Mouse (Mus musculus): Measurements from ENCODE around the gene Pfkm. TPM values are rescaled to one million over a fixed set of nuclear protein-coding genes. Genes with fewer than 3 reads are reported as not detected.

Pfkm gene
- polyA plus RNA-seq, 1 experiment from 2014 or later: 22.2 TPM

DNA sequence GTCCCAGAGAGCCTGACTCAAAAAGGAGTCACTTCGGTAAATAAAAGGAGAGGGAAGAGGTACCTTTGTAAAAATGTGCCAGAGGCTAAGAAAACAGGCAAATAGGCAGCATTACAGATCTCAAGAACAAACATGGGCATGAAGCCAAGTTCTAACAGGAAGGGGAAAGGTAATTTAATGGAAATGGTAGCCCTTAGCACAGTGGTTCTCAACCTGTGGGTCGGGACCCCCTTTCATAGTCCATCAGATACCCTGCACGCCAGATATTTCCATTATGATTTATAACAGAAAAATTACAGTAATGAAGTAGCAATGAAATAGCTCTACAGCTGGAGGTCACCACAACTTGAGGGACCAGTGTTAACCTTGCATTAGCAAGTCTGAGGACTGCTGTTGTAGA lies 84.9 kb downstream of the Pfkm start:
- no peak for ATAC-seq (ENCODE audit: insufficient read depth)
- Histone ChIP-seq H3K4me2 (no peak overlapping the region), H3K36me3 (replicated peaks) (no peaks in the 10 kb centered on the region), H3K9ac (no peak overlapping the region), H3K27ac (replicated peaks) (no peak overlapping the region), H3K4me1 (replicated peaks) (peaks cover 14% of the 10 kb centered on the region), H3K4me3 (replicated peaks) (no peak overlapping the region), H3K9me3 (replicated peaks) (no peaks in the 10 kb centered on the region), H3K27me3 (peaks cover 85% of the 10 kb centered on the region)
- WGBS (ENCODE audit: insufficient replicate concordance): 64% methylated on average over 3 of the region's 3 CpGs

DNA sequence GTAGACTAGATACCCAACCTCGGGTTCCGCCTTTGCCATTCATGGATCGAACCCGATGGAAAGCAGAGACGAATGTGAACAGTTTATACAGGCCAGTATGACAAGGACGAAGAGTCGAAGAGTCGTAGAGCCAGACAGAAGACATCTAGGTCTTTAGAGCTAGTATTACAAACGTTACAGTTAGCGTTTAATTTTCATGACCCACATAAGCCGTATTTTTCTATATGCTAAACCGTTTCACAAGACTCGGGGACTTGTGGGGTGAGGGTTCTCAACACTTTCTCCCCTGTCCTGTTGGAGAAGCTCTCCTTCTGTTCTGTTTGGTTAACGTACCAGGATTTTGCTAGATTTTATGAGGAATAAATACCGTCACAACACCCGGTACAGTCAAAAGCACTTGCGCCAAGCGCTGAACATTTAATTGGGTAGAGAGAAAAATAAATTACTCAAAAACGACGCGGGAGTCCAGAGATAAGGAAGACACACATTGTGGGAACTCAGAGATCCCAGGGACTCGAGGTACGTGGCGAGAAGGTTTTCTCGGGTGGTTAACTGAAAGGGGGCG lies 88.3 kb downstream of the Pfkm start:
- H3K9ac ChIP-seq: no peak overlapping the region
- H3K36me3 ChIP-seq (replicated peaks): no peaks in the 10 kb centered on the region
- no peaks in the 10 kb centered on the region for H3K9me3 ChIP-seq (replicated peaks)
- peak overlapping the region; percentile 55 for H3K4me3 ChIP-seq (replicated peaks)
- H3K4me2 ChIP-seq: peak overlapping the region; percentile 71
- H3K27me3 ChIP-seq: peaks cover 62% of the 10 kb centered on the region
- H3K4me1 ChIP-seq (replicated peaks): peaks cover 14% of the 10 kb centered on the region
- 10% methylated on average over 26 of the region's 26 CpGs for WGBS (ENCODE audit: insufficient replicate concordance)
- no peak overlapping the region for H3K27ac ChIP-seq (replicated peaks)
- ATAC-seq (ENCODE audit: insufficient read depth): no peak

- Histone ChIP-seq H3K4me1 (replicated peaks) (peaks cover 14% of the 10 kb centered on the region), H3K27ac (replicated peaks) (no peak overlapping the region), H3K9ac (no peak overlapping the region), H3K9me3 (replicated peaks) (no peaks in the 10 kb centered on the region), H3K27me3 (peaks cover 56% of the 10 kb centered on the region), H3K4me2 (peak overlapping the region; percentile 71), H3K36me3 (replicated peaks) (no peaks in the 10 kb centered on the region), H3K4me3 (replicated peaks) (peak overlapping the region; percentile 55)
- peak; percentile 92 for ATAC-seq (ENCODE audit: insufficient read depth)
- WGBS (ENCODE audit: insufficient replicate concordance): under 1% methylated on average over 30 of the region's 30 CpGs
Observed at GRCm38 (mm10) chr15:98181132-98181711, 88.8 kb downstream of the Pfkm start.

Other genes starting within 250 kb of the Pfkm start
- 5.7 and 6.5 TPM in 2 replicates for gene Hdac7, start 248.1 kb upstream of the Pfkm start, polyA plus RNA-seq (2015; fragmentation: Nextera tagmentation; extraction: Ambion mirVana)
- gene Vdr, start 182.0 kb upstream of the Pfkm start, polyA plus RNA-seq (2015; fragmentation: Nextera tagmentation; extraction: Ambion mirVana): 0.14 and 0.15 TPM in 2 replicates
- gene Tmem106c, start 128.4 kb upstream of the Pfkm start, polyA plus RNA-seq (2015; fragmentation: Nextera tagmentation; extraction: Ambion mirVana): 14.2 and 15.8 TPM in 2 replicates
- gene Col2a1, start 87.9 kb upstream of the Pfkm start, polyA plus RNA-seq (2015; fragmentation: Nextera tagmentation; extraction: Ambion mirVana): 0.48 and 5.3 TPM in 2 replicates
- gene Senp1, start 1.2 kb downstream of the Pfkm start, polyA plus RNA-seq (2015; fragmentation: Nextera tagmentation; extraction: Ambion mirVana): 13.7 and 14.8 TPM in 2 replicates
- gene Asb8, start 73.0 kb downstream of the Pfkm start, polyA plus RNA-seq (2015; fragmentation: Nextera tagmentation; extraction: Ambion mirVana): 20.4 and 23.8 TPM in 2 replicates
- 0.06 TPM in 1 of 2 replicates, not detected in the other for gene Ccdc184, start 74.6 kb downstream of the Pfkm start, polyA plus RNA-seq (2015; fragmentation: Nextera tagmentation; extraction: Ambion mirVana)
- gene Olfr288, start 103.0 kb downstream of the Pfkm start, polyA plus RNA-seq (2015; fragmentation: Nextera tagmentation; extraction: Ambion mirVana): not detected in 2 replicates
- gene Gm44579, start 128.4 kb downstream of the Pfkm start, polyA plus RNA-seq (2015; fragmentation: Nextera tagmentation; extraction: Ambion mirVana): not detected in 2 replicates
- gene Olfr287, start 128.5 kb downstream of the Pfkm start, polyA plus RNA-seq (2015; fragmentation: Nextera tagmentation; extraction: Ambion mirVana): not detected in 2 replicates
- not detected in 2 replicates for gene Olfr286, start 141.9 kb downstream of the Pfkm start, polyA plus RNA-seq (2015; fragmentation: Nextera tagmentation; extraction: Ambion mirVana)
- not detected in 2 replicates for gene H1fnt, start 164.7 kb downstream of the Pfkm start, polyA plus RNA-seq (2015; fragmentation: Nextera tagmentation; extraction: Ambion mirVana)
- 0.08 TPM in 2 replicates for gene Zfp641, start 203.6 kb downstream of the Pfkm start, polyA plus RNA-seq (2015; fragmentation: Nextera tagmentation; extraction: Ambion mirVana)
- gene Olfr285, start 224.8 kb downstream of the Pfkm start, polyA plus RNA-seq (2015; fragmentation: Nextera tagmentation; extraction: Ambion mirVana): not detected in 2 replicates
- gene Olfr284, start 248.4 kb downstream of the Pfkm start, polyA plus RNA-seq (2015; fragmentation: Nextera tagmentation; extraction: Ambion mirVana): not detected in 2 replicates

Measured in liver, embryonic 15.5 days (tissue).